Mouse (Mus musculus) hindbrain, postnatal 0 days (tissue): ENCODE results near the gene Slc28a2. TPM values are rescaled to one million over a fixed set of nuclear protein-coding genes. Genes with fewer than 3 reads are reported as not detected.
"Not testable (repeated sequence)": the region's sequence is repeated elsewhere in the genome, so short reads cannot be mapped to it uniquely, and the experiment has no call there.

ENCODE experiments used
- ATAC-seq: fragments of 200-750 bp; cut with Nextera tagmentation; 2 replicates; pipeline ENCODE4 v1.8.0; 2017; ENCODE audit warnings: mild to moderate bottlenecking, moderate TSS enrichment, moderate library complexity
- DNase-seq: peaks from one replicate; pipeline ENCODE4 v3.0.0-alpha.2; 2015; ENCODE audit warnings: low spot score
- H3K27ac ChIP-seq: fragments of 300-500 bp; sonication (generic); 2 replicates; pipeline ENCODE4 v1.5.1; 2014; ENCODE audit warnings: mild to moderate bottlenecking
- H3K27me3 ChIP-seq: fragments of 300-500 bp; sonication (generic); 2 replicates; pipeline ENCODE4 v1.6.1; 2014; ENCODE audit warnings: low read length, mixed read lengths; ENCODE audit not compliant: insufficient read depth
- H3K36me3 ChIP-seq: fragments of 300-500 bp; sonication (generic); 2 replicates; pipeline ENCODE4 v1.6.1; 2014; ENCODE audit warnings: low read length, mixed read lengths; ENCODE audit not compliant: insufficient read depth
- H3K4me1 ChIP-seq: fragments of 300-500 bp; sonication (generic); 2 replicates; pipeline ENCODE4 v1.6.1; 2014; ENCODE audit warnings: antibody characterized with exemption, low read length, mixed read lengths; ENCODE audit not compliant: insufficient read depth
- H3K4me2 ChIP-seq: fragments of 300-500 bp; sonication (generic); 2 replicates; pipeline ENCODE4 v1.6.1; 2014; ENCODE audit warnings: low read depth, mild to moderate bottlenecking, low read length, moderate library complexity, mixed read lengths
- H3K4me3 ChIP-seq: fragments of 300-500 bp; sonication (generic); 2 replicates; pipeline ENCODE4 v1.5.1; 2014; ENCODE audit warnings: low read length
- H3K9ac ChIP-seq: fragments of 300-500 bp; sonication (generic); replicated peaks from 2 replicates; pipeline ENCODE4 v1.6.1; 2014; ENCODE audit warnings: mild to moderate bottlenecking, low read length, moderate library complexity, mixed read lengths
- H3K9me3 ChIP-seq: fragments of 300-500 bp; sonication (generic); 2 replicates; pipeline ENCODE4 v1.6.1; 2016; ENCODE audit warnings: low read length, mixed read lengths
- CTCF ChIP-seq: IDR thresholded peaks from 2 replicates; pipeline ENCODE4 v1.5.1; 2016; ENCODE audit warnings: antibody characterized with exemption, control low read depth, low read depth
- WGBS: fragments of 180-500 bp; shearing (Covaris S2); extraction: QIAGEN DNeasy Blood & Tissue Kit; methylation state at CpG from one replicate; pipeline ENCODE4 v1.1.7; 2014; 5-methylcytosine and 5-hydroxymethylcytosine counted together
- polyA plus RNA-seq: library from polyadenylated mRNA; unstranded; fragments of >200 nt; fragmentation: Nextera tagmentation; extraction: Ambion mirVana; gene quantifications from 2 replicates; pipeline ENCODE4 v1.2.1, GENCODE M21; 2015
- total RNA-seq: library from RNA; depleted of rRNA; stranded (reverse); fragments of >200 nt; gene quantifications from 2 replicates; pipeline ENCODE4 v1.2.3, GENCODE M21; 2014

Gene Slc28a2
- total and polyA plus RNA-seq, 2 experiments from 2014 or later = 0.16 TPM; not detected in 1

GRCm38 (mm10) chr2:122381329-122382103 lies 44.8 kb upstream of the Slc28a2 start:
- no peak overlapping the region for H3K4me3 ChIP-seq
- WGBS = 76% methylated on average over 16 of the region's 16 CpGs
- no peak overlapping the region for H3K4me2 ChIP-seq
- ATAC-seq (no peak), DNase-seq (no peak)
- no peak for TF ChIP-seq CTCF
- no peak overlapping the region for H3K27ac ChIP-seq
- no peaks in the 10 kb centered on the region for H3K9me3 ChIP-seq
- peaks cover 5% of the 10 kb centered on the region; the same call in 1 of the 2 replicates for H3K4me1 ChIP-seq
- no peaks in the 10 kb centered on the region for H3K36me3 ChIP-seq
- no peak overlapping the region for H3K9ac ChIP-seq
- no peaks in the 10 kb centered on the region for H3K27me3 ChIP-seq

- Histone ChIP-seq H3K4me3 (no peak overlapping the region), H3K4me2 (no peak overlapping the region), H3K27me3 (no peaks in the 10 kb centered on the region), H3K9me3 (no peaks in the 10 kb centered on the region), H3K27ac (no peak overlapping the region), H3K9ac (no peak overlapping the region), H3K4me1 (peaks cover 5% of the 10 kb centered on the region; the same call in 1 of the 2 replicates), H3K36me3 (no peaks in the 10 kb centered on the region)
- no peak for ATAC-seq
- no peak for TF ChIP-seq CTCF
- WGBS = 86% methylated on average over 6 of the region's 6 CpGs
- no peak for DNase-seq
Observed at GRCm38 (mm10) chr2:122382121-122382520, 44.2 kb upstream of the Slc28a2 start.

- ATAC-seq (no peak), DNase-seq (no peak)
- 44% methylated on average over 3 of the region's 3 CpGs for WGBS
- Histone ChIP-seq H3K27me3 (no peaks in the 10 kb centered on the region), H3K9me3 (no peaks in the 10 kb centered on the region), H3K9ac (no peak overlapping the region), H3K36me3 (no peaks in the 10 kb centered on the region), H3K4me1 (no peaks in the 10 kb centered on the region), H3K4me3 (no peak overlapping the region), H3K4me2 (no peak overlapping the region), H3K27ac (no peak overlapping the region)
- TF ChIP-seq CTCF = no peak
Observed at GRCm38 (mm10) chr2:122385095-122385494, 41.2 kb upstream of the Slc28a2 start.

GRCm38 (mm10) chr2:122387135-122387534 lies 39.1 kb upstream of the Slc28a2 start:
- not testable (repeated sequence) for H3K4me3 ChIP-seq, ATAC-seq, H3K4me2 ChIP-seq, H3K9me3 ChIP-seq, H3K9ac ChIP-seq, H3K4me1 ChIP-seq, H3K36me3 ChIP-seq, DNase-seq, H3K27me3 ChIP-seq, H3K27ac ChIP-seq
- WGBS = 94% methylated on average over 3 of the region's 3 CpGs

GRCm38 (mm10) chr2:122396150-122396549 lies 30.1 kb upstream of the Slc28a2 start:
- no peak overlapping the region for H3K4me2 ChIP-seq
- H3K27me3 ChIP-seq = no peaks in the 10 kb centered on the region
- TF ChIP-seq CTCF = no peak
- H3K4me1 ChIP-seq = no peaks in the 10 kb centered on the region
- DNase-seq = no peak
- no peaks in the 10 kb centered on the region for H3K9me3 ChIP-seq
- ATAC-seq = no peak
- H3K36me3 ChIP-seq = no peaks in the 10 kb centered on the region
- H3K9ac ChIP-seq = no peak overlapping the region
- H3K27ac ChIP-seq = no peak overlapping the region
- H3K4me3 ChIP-seq = no peak overlapping the region
- WGBS = 97% methylated on average over 1 of the region's 1 CpGs

GRCm38 (mm10) chr2:122407607-122408006 lies 18.7 kb upstream of the Slc28a2 start:
- DNase-seq (no peak), ATAC-seq (no peak)
- Histone ChIP-seq H3K9me3 (no peaks in the 10 kb centered on the region), H3K4me1 (no peaks in the 10 kb centered on the region), H3K4me2 (no peak overlapping the region), H3K4me3 (no peak overlapping the region), H3K27ac (no peak overlapping the region), H3K27me3 (no peaks in the 10 kb centered on the region), H3K9ac (no peak overlapping the region), H3K36me3 (no peaks in the 10 kb centered on the region)
- no peak for TF ChIP-seq CTCF
- 90% methylated on average over 2 of the region's 2 CpGs for WGBS

GRCm38 (mm10) chr2:122408928-122409327 lies 17.3 kb upstream of the Slc28a2 start:
- Histone ChIP-seq H3K4me3 (no peak overlapping the region), H3K4me2 (no peak overlapping the region), H3K4me1 (no peaks in the 10 kb centered on the region), H3K36me3 (no peaks in the 10 kb centered on the region), H3K27me3 (no peaks in the 10 kb centered on the region), H3K9me3 (no peaks in the 10 kb centered on the region), H3K9ac (no peak overlapping the region), H3K27ac (no peak overlapping the region)
- DNase-seq (no peak), ATAC-seq (no peak)
- WGBS = 75% methylated on average over 7 of the region's 7 CpGs
- TF ChIP-seq CTCF = no peak

GRCm38 (mm10) chr2:122426645-122427044 lies 368 bp downstream of the Slc28a2 start:
- not testable (repeated sequence) for H3K9me3 ChIP-seq, H3K27ac ChIP-seq, ATAC-seq, DNase-seq, H3K36me3 ChIP-seq, H3K4me2 ChIP-seq, H3K9ac ChIP-seq, H3K4me3 ChIP-seq, H3K27me3 ChIP-seq, H3K4me1 ChIP-seq
- 87% methylated on average over 2 of the region's 2 CpGs for WGBS

GRCm38 (mm10) chr2:122438706-122439482 lies 12.6 kb downstream of the Slc28a2 start:
- WGBS = 91% methylated on average over 5 of the region's 5 CpGs
- not testable (repeated sequence) for H3K9me3 ChIP-seq, DNase-seq, H3K27me3 ChIP-seq, ATAC-seq, H3K36me3 ChIP-seq, H3K4me1 ChIP-seq, H3K4me2 ChIP-seq, H3K4me3 ChIP-seq, H3K9ac ChIP-seq, H3K27ac ChIP-seq

- H3K4me2 ChIP-seq, H3K9ac ChIP-seq, H3K27me3 ChIP-seq, H3K4me3 ChIP-seq, H3K9me3 ChIP-seq, H3K36me3 ChIP-seq, ATAC-seq, H3K4me1 ChIP-seq, DNase-seq, H3K27ac ChIP-seq: not testable (repeated sequence)
- WGBS = 31% methylated on average over 1 of the region's 3 CpGs
Observed at GRCm38 (mm10) chr2:122440521-122440920, 14.2 kb downstream of the Slc28a2 start.
